Mouse (Mus musculus): ENCODE results near the gene Anxa6.

Anxa6 gene

GRCm38 (mm10) chr11:55033040-55033660, at the start of gene Anxa6:
Gene Anxa6, minus strand, starts transcription at chr11:55033445.
- peak; percentile 84 to 88 for DNase-seq

- no peak for DNase-seq
Measured at GRCm38 (mm10) chr11:55081206-55081605, 48.0 kb upstream of the Anxa6 start.

- no peak for DNase-seq
Measured at GRCm38 (mm10) chr11:55079180-55079579, 45.9 kb upstream of the Anxa6 start.

GRCm38 (mm10) chr11:55078502-55078901, 45.3 kb upstream of the Anxa6 start:
- DNase-seq, result no peak

- DNase-seq, result peak; percentile 50 to 75
Measured at GRCm38 (mm10) chr11:55077331-55078231, 44.3 kb upstream of the Anxa6 start, which contains the start of gene Ccdc69. Gene Ccdc69, minus strand, starts transcription at chr11:55078131.

GRCm38 (mm10) chr11:55076234-55076633, 43.0 kb upstream of the Anxa6 start:
- no peak for DNase-seq

GRCm38 (mm10) chr11:55075602-55076001, 42.4 kb upstream of the Anxa6 start:
- peak; percentile 36 to 63 for DNase-seq

- DNase-seq, result no peak
Measured at GRCm38 (mm10) chr11:55073191-55073590, 39.9 kb upstream of the Anxa6 start.

GRCm38 (mm10) chr11:55072467-55072866, 39.2 kb upstream of the Anxa6 start:
- no peak for DNase-seq

- DNase-seq, result no peak
Measured at GRCm38 (mm10) chr11:55071344-55071743, 38.1 kb upstream of the Anxa6 start.

GRCm38 (mm10) chr11:55069023-55069422, 35.8 kb upstream of the Anxa6 start:
- no peak for DNase-seq

- no peak for DNase-seq
Measured at GRCm38 (mm10) chr11:55066921-55067320, 33.7 kb upstream of the Anxa6 start.

GRCm38 (mm10) chr11:55062856-55063255, 29.6 kb upstream of the Anxa6 start:
- no peak for DNase-seq

GRCm38 (mm10) chr11:55060802-55061201, 27.6 kb upstream of the Anxa6 start:
- no peak for DNase-seq

- no peak for DNase-seq
Measured at GRCm38 (mm10) chr11:55057511-55057910, 24.3 kb upstream of the Anxa6 start.

- DNase-seq, result peak; percentile 27 to 35
Measured at GRCm38 (mm10) chr11:55050837-55051510, 17.7 kb upstream of the Anxa6 start.

- DNase-seq, result peak; percentile 68 to 86
Measured at GRCm38 (mm10) chr11:55046600-55046999, 13.4 kb upstream of the Anxa6 start.

GRCm38 (mm10) chr11:55041348-55041747, 8.1 kb upstream of the Anxa6 start:
- peak in 1 of 2 experiments; percentile 50 for DNase-seq

- DNase-seq, result peak; percentile 79 to 92
Measured at GRCm38 (mm10) chr11:55039591-55039990, 6.3 kb upstream of the Anxa6 start.

- DNase-seq, result no peak
Measured at GRCm38 (mm10) chr11:55036601-55037000, 3.4 kb upstream of the Anxa6 start.

GRCm38 (mm10) chr11:55032286-55032685, 959 bp downstream of the Anxa6 start:
- DNase-seq, result no peak

GRCm38 (mm10) chr11:55031991-55032280, 1.3 kb downstream of the Anxa6 start:
- no peak for DNase-seq

- DNase-seq, result no peak
Measured at GRCm38 (mm10) chr11:55031211-55031990, 1.8 kb downstream of the Anxa6 start.
